Mouse (Mus musculus): ENCODE data around the gene Adgrl3.

GRCm38 (mm10) chr5:81591481-81591880, 571.5 kb downstream of the Adgrl3 start:
- no peak for TF ChIP-seq CTCF (IDR thresholded peaks at IDR 0.05; ENCODE audit: control insufficient read depth, insufficient read depth, insufficient read length)
- TF ChIP-seq USF1 (IDR thresholded peaks at IDR 0.05; ENCODE audit: low read depth) = no peak
- TF ChIP-seq MAX (IDR thresholded peaks at IDR 0.05) = no peak
- TF ChIP-seq MYOD1 (IDR thresholded peaks at IDR 0.05; ENCODE audit: control insufficient read depth, insufficient read length, low read depth) = no peak
- TF ChIP-seq MYOG (IDR thresholded peaks at IDR 0.05; ENCODE audit: control insufficient read depth, extremely low read depth, insufficient read length) = no peak
